Mouse (Mus musculus): Measurements from ENCODE around the gene Tnfrsf25. TPM values are rescaled to one million over a fixed set of nuclear protein-coding genes. Genes with fewer than 3 reads are reported as not detected.
A peak's percentile ranks its signal among the peaks of the same experiment; 100 is the strongest.

Tnfrsf25 gene
- total and polyA plus RNA-seq, 2 experiments from 2014 or later: 0.19 to 1.4 TPM

GRCm38 (mm10) chr4:152083611-152084220 lies 32.0 kb upstream of the Tnfrsf25 start:
- Histone ChIP-seq H3K9ac (no peak overlapping the region), H3K4me1 (ENCODE audit: insufficient read depth) (peaks cover 12% of the 10 kb centered on the region), H3K27ac (ENCODE audit: low read depth, low read length) (no peak overlapping the region), H3K4me2 (ENCODE audit: low read depth) (no peak overlapping the region), H3K4me3 (ENCODE audit: low read depth, low read length) (no peak overlapping the region), H3K27me3 (ENCODE audit: insufficient read depth, low read length) (no peaks in the 10 kb centered on the region), H3K36me3 (ENCODE audit: insufficient read depth) (no peaks in the 10 kb centered on the region), H3K9me3 (ENCODE audit: low read length) (no peaks in the 10 kb centered on the region)
- DNase-seq (no peak), ATAC-seq (no peak)
- TF ChIP-seq CTCF (IDR thresholded peaks at IDR 0.05; ENCODE audit: low read depth): no peak
- WGBS: 53% methylated on average over 7 of the region's 7 CpGs

- H3K9me3 ChIP-seq (ENCODE audit: low read length): no peaks in the 10 kb centered on the region
- no peak overlapping the region for H3K4me3 ChIP-seq (ENCODE audit: low read depth, low read length)
- no peaks in the 10 kb centered on the region; the same call in 1 of the 2 replicates for H3K36me3 ChIP-seq (ENCODE audit: insufficient read depth)
- no peak for TF ChIP-seq CTCF (IDR thresholded peaks at IDR 0.05; ENCODE audit: low read depth)
- H3K4me1 ChIP-seq (ENCODE audit: insufficient read depth): peaks cover 12% of the 10 kb centered on the region
- WGBS: 89% methylated on average over 7 of the region's 7 CpGs
- DNase-seq (no peak), ATAC-seq (no peak)
- no peak overlapping the region for H3K4me2 ChIP-seq (ENCODE audit: low read depth)
- no peaks in the 10 kb centered on the region for H3K27me3 ChIP-seq (ENCODE audit: insufficient read depth, low read length)
- H3K9ac ChIP-seq: no peak overlapping the region
- H3K27ac ChIP-seq (ENCODE audit: low read depth, low read length): no peak overlapping the region
Measured at GRCm38 (mm10) chr4:152084616-152085015, 31.1 kb upstream of the Tnfrsf25 start.

GRCm38 (mm10) chr4:152086505-152087210 lies 29.1 kb upstream of the Tnfrsf25 start:
- H3K9me3 ChIP-seq (ENCODE audit: low read length): no peaks in the 10 kb centered on the region
- H3K4me3 ChIP-seq (ENCODE audit: low read depth, low read length): peak overlapping the region; percentile 67
- peak overlapping the region; percentile 80 for H3K9ac ChIP-seq
- DNase-seq (peak; percentile 46), ATAC-seq (peak; percentile 74)
- 0 out of 2 replicates have a peak, but pooled peaks have one; percentile 3 for TF ChIP-seq CTCF (IDR thresholded peaks at IDR 0.05; ENCODE audit: low read depth)
- WGBS: under 1% methylated on average over 62 of the region's 92 CpGs
- peak overlapping the region; percentile 45; the same call in 1 of the 2 replicates for H3K27ac ChIP-seq (ENCODE audit: low read depth, low read length)
- H3K36me3 ChIP-seq (ENCODE audit: insufficient read depth): no peaks in the 10 kb centered on the region; the same call in 1 of the 2 replicates
- no peaks in the 10 kb centered on the region for H3K27me3 ChIP-seq (ENCODE audit: insufficient read depth, low read length)
- H3K4me2 ChIP-seq (ENCODE audit: low read depth): peak overlapping the region; percentile 85
- peaks cover 12% of the 10 kb centered on the region for H3K4me1 ChIP-seq (ENCODE audit: insufficient read depth)

- Histone ChIP-seq H3K4me2 (ENCODE audit: low read depth) (peak overlapping the region; percentile 85), H3K9ac (peak overlapping the region; percentile 80), H3K36me3 (ENCODE audit: insufficient read depth) (no peaks in the 10 kb centered on the region; the same call in 1 of the 2 replicates), H3K27me3 (ENCODE audit: insufficient read depth, low read length) (no peaks in the 10 kb centered on the region), H3K4me3 (ENCODE audit: low read depth, low read length) (peak overlapping the region; percentile 67), H3K4me1 (ENCODE audit: insufficient read depth) (peaks cover 12% of the 10 kb centered on the region), H3K27ac (ENCODE audit: low read depth, low read length) (peak overlapping the region; percentile 45; the same call in 1 of the 2 replicates), H3K9me3 (ENCODE audit: low read length) (no peaks in the 10 kb centered on the region)
- WGBS: 6% methylated on average over 12 of the region's 12 CpGs
- no peak for TF ChIP-seq CTCF (IDR thresholded peaks at IDR 0.05; ENCODE audit: low read depth)
- ATAC-seq (no peak; the same call in 1 of the 2 replicates), DNase-seq (no peak)
Measured at GRCm38 (mm10) chr4:152087211-152088081, 28.3 kb upstream of the Tnfrsf25 start.

GRCm38 (mm10) chr4:152088133-152088532 lies 27.6 kb upstream of the Tnfrsf25 start:
- peaks cover 12% of the 10 kb centered on the region for H3K4me1 ChIP-seq (ENCODE audit: insufficient read depth)

GRCm38 (mm10) chr4:152088556-152089120 lies 27.1 kb upstream of the Tnfrsf25 start:
- ATAC-seq: peak; percentile 44
- Histone ChIP-seq H3K4me1 (ENCODE audit: insufficient read depth) (peaks cover 12% of the 10 kb centered on the region), H3K4me2 (ENCODE audit: low read depth) (peak overlapping the region; percentile 85), H3K4me3 (ENCODE audit: low read depth, low read length) (no peak overlapping the region), H3K9ac (no peak overlapping the region), H3K27ac (ENCODE audit: low read depth, low read length) (no peak overlapping the region), H3K9me3 (ENCODE audit: low read length) (no peaks in the 10 kb centered on the region), H3K27me3 (ENCODE audit: insufficient read depth, low read length) (no peaks in the 10 kb centered on the region), H3K36me3 (ENCODE audit: insufficient read depth) (no peaks in the 10 kb centered on the region; the same call in 1 of the 2 replicates)
- DNase-seq: peak; percentile 59
- WGBS: 20% methylated on average over 8 of the region's 8 CpGs
- TF ChIP-seq CTCF (IDR thresholded peaks at IDR 0.05; ENCODE audit: low read depth): no peak

More at GRCm38 (mm10) chr4:152088133-152088532, 27.6 kb upstream of the Tnfrsf25 start:
- Histone ChIP-seq H3K4me2 (ENCODE audit: low read depth) (peak overlapping the region; percentile 85), H3K36me3 (ENCODE audit: insufficient read depth) (no peaks in the 10 kb centered on the region; the same call in 1 of the 2 replicates), H3K4me3 (ENCODE audit: low read depth, low read length) (no peak overlapping the region), H3K9me3 (ENCODE audit: low read length) (no peaks in the 10 kb centered on the region), H3K27me3 (ENCODE audit: insufficient read depth, low read length) (no peaks in the 10 kb centered on the region), H3K27ac (ENCODE audit: low read depth, low read length) (no peak overlapping the region), H3K9ac (no peak overlapping the region)
- DNase-seq (peak; percentile 46), ATAC-seq (no peak)
- TF ChIP-seq CTCF (IDR thresholded peaks at IDR 0.05; ENCODE audit: low read depth): no peak
- WGBS: 18% methylated on average over 4 of the region's 4 CpGs

Measured in forebrain, postnatal 0 days (tissue).